Mouse (Mus musculus) left cerebral cortex, adult 8-10 months (tissue): ENCODE results near the gene Fam168a. TPM values are rescaled to one million over a fixed set of nuclear protein-coding genes. Genes with fewer than 3 reads are reported as not detected.
"Not testable (repeated sequence)": the region's sequence is repeated elsewhere in the genome, so short reads cannot be mapped to it uniquely, and the experiment has no call there.

Source experiments
- DNase-seq, 2 experiments: peaks; one replicate each; pipeline ENCODE4 v3.0.0; 2022; ENCODE audit warnings: low spot score in 2 of 2
- total RNA-seq, 4 experiments: library from RNA; stranded (reverse); gene quantifications; 2 replicates each; pipeline ENCODE4 v1.2.4; 2022

The Fam168a gene
- total RNA-seq, 4 experiments from 2014 or later = 212 to 237 (median 224) TPM

DNA sequence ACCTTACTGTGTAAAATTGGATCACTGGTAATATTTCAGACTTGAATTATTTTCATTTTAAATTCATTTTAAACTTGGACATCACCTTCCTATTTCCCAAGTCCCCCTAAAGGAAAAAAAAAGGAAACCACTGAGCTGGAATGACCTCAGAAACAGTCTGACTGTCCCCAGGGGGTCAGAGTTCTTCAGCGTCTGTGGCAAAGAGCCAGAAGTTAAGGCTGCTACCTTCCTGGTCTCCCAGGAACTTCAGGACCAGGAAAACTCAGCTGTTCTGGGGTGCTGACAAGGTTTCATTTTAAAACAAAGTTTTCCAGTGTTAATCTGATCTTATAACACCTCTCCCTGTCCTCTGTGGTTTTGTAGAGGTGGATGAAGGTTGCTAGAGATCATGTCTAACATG lies 131.3 kb downstream of the Fam168a start:
- no peak for DNase-seq

DNA sequence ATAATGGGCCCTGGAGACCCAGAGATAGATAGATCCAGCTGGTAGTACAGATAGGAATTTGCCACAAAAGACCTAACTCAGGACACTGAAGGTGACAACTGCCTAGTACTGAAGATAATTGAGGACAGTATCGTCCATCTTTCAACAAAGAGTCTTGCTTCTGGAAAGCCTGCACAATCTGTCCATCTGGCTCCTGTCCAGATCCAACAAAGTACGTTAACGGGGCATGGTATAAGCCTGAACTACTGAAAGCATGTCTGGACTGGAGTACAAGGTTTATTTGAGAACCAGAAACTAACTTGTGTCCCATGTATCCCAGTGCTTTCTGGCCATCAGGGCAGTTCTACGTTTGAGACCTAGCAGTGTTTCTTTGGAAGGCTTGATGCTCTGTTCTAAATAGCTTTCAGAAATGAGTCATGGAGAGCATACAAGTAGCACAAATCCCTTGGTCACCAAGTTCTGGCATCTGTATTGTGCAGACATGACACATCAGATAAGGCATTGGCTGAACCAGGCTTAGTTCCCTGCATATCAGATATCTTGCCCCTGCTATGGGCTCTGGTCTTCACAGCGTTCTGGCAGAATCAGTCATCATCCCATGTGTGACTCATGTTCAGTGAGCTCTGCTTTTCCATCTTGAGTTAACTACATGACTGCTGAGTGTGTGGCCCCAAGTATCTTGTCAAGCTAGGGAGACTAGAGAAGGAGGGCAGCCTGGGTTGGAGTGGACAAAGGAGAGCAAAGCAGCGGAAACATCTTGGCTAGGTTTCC lies 133.4 kb downstream of the Fam168a start:
- DNase-seq = peak in 1 of 2 experiments; percentile 15

DNA sequence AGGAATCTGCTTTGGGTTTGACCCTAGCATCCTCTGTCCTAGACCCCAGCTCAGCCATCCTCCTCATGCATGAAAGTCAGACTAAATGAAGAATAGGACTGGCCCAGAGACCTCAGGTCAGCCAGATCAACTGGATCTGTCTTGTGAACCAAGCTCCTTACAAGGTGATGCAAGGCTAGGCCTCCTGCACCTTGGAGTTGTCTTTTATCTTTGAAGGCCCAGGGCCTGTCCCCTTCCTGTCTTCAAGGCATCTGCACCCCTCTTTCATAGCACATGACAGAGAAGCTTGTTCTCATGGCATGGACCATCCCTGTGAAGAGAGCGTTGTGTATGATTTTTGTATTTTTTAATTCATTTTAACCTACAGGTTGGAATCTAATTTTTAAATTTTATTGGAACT lies 134.5 kb downstream of the Fam168a start:
- DNase-seq = no peak

DNA sequence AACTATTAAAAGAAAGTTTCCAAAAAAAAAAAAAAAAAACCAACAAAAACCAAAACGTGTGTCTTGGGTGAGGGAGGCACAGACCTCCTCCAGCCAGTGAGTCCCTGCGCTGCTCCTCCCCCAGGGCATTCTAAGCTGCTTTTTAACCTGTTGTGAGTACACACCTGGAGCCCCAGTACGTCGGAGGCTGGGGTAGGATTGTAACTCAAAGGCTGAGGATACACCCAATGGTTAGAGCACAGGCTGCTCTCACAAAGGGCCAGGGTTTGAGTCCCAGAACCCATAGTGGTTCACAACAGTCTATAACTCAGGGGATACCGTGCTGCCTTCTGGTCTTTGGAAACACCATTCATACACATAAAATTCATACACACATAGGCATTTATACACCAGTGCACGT lies 135.2 kb downstream of the Fam168a start:
- DNase-seq = no peak

DNA sequence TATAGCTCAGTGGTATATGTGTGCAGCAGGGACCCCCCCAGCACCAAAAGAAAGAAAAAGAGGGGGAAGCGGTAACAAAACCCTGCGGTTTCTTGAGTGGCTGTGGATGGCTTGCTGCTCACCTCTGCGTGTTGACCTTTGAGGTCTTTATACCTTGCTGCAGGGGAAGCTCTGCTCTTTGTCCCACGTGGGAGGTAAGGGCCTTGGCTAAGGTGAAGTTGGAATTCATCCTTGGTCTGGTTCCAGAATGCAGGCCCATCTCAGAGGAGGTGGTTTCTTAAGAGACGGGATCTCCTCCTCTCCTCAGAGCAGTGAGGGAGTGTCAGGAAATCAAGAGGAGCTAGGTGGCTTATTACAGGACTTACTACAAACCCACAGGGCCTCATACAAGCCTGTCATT lies 135.7 kb downstream of the Fam168a start:
- DNase-seq = no peak

- DNase-seq = no peak
Measured at GRCm38 (mm10) chr7:100843866-100844265, 137.4 kb downstream of the Fam168a start.

DNA sequence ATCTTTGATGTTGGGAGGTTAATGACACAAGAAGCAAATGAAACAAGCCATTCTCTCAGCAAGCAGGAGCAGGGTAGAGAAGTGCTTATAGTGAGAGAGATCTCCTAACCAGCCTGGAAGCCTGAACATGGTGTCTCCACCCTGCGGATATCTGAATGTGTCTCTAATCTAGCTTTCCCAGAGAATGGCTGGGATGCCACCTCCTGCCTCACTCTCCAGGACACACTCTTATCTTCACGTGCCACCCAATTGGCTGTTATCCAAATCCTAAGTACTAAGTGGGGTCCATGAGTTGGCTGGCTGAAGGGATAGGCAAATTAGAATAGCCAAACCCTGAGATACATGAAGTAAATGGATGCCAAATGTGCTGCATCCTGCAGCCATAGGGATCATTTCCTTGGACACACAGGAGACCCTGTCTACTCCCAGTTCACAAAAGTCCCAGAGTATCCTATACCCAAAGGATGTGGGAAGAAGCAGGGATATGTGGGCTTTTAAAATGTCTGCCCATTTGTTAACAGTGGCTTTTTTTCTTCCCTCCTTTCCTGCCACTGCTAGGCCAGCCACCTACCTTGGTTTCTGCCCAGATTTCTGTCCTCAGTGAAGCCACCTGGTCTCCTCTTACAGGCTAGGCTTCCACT lies 138.1 kb downstream of the Fam168a start:
- DNase-seq = no peak

DNA sequence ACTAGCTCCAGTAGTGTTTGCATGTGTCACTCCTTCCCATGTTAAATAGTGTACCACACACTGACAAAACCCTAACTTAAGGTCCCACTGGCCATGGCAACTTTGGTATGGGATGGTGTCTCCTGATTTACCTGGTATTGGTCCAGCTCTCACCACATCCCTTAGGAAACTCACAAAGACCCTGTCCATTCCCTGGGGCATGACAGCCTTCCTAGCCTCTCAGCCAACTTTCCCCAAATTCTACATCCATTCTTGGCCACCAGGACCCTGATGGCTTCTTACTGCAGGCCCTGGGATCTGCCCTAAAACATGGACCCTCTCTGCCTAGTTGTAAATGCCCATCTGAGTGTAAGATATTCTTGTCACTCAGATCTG lies 138.6 kb downstream of the Fam168a start:
- DNase-seq = no peak

DNA sequence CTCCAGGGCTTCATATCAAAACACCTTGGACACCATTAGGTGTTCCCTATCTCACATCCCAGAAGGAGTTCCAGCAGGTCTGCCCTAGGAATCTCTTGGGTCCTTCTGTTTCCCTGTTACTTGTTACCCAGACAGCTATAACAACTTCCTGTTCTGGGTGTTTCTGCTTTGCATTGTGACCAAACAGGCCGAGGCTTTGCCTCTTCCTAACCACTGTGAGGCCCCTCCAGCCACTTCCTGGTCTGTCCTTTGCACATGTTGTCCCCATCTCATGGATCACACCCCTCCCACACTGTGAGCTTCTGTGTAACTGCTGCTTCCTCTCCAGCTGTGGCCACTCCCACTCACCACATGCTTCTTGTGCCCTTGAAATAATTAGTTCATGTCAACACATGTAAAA lies 139.0 kb downstream of the Fam168a start:
- peak in 1 of 2 experiments; percentile 56 for DNase-seq

DNA sequence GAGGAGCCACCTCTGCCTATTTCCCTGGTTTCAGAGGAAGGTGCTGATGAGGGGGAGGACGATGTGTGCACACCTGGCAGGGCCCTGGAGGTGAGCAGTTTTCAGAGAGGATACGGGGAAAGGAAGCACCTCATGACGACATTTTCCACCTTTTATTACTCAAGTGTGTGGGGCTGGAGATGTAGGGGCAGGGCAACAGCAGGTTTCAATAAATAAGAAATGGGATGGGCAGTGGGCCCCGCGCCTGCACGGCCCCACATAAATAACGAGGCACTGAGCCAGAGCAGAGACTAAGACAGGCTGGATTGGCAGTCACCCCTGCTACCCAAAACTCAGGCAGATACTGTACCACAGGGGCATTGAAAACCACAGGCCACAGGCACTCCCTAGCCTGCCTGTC lies 139.6 kb downstream of the Fam168a start:
- DNase-seq = not testable (repeated sequence)

DNA sequence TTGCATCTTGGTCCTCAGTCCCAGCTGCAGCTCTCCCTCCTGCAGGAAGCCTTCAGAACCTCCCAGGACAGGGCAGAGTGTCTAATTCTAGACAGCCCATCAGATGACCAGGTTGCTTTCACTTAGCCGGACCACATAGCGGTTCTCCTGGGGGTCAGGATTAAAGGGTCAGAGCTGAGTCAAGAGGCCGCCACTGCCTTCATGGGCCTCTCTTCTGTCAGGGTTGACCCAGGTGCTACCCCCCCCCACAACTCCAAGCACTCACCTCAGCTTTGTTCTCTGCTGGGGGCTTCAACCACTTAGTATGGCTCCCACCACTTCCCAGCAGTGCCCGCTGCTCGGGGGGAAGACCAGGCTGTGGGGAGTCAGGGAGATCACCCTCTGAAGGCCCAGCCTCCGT lies 140.7 kb downstream of the Fam168a start:
- DNase-seq = no peak

GRCm38 (mm10) chr7:100848744-100849143 lies 142.3 kb downstream of the Fam168a start:
- peak; percentile 69 to 77 for DNase-seq

DNA sequence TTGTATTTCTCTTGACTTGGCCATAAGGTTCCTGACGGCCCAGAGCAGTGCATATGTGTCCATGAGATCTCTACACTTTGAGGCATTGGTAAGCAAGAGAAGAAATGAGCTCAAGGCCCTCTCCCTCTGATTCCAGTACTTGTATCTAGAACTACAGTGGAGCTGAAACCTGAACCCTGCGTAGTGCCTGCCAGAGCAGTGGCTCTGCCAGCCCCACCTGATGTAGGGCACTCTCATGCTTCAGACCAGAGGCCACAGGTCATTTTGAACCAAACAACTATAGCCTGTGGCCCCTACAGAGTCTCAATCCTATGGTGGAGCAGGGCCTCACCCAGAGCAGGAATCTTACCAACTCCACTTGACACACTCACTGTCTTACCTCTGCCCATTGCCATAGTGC lies 143.1 kb downstream of the Fam168a start:
- DNase-seq = no peak

DNA sequence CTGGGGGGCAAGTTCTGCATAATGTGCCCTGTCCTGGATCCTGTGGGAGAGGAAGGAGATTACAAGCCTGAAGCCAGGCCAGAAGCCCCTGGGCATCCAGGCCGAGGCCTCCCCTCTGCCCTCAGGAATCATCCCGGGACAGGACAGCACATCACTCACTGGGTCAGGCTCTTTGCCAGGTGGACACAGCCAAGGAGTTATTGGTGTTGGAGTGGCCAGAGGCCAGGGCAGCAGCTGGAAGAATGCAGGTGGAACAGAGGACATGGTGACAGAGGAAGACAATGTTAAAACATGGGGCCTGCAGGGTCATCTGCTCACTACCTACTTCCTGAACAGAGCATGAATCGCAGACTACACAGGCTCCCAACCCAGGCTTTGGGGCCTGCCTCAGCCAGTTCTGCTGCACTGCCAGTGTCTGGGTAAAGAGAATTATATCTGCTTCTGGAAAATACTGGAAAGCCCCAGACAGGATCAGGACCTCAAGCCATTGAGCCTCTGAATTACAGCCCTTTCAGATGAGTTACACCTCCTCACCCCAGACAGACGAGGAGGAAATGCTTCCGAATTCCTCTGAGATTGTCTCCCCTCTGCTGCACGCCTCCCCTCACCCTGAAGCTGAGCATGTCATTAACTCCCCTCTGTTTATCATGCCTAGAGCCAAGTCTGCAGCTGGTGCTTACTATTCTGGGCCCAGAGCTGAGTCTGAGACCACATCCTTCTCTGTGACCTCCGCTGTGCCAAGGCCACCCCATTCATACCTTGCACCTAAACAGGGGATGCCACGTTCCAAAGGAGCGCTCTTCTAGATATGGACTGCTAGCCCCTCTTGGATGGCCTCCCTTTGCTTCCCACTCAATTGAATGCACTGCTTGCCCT lies 145.3 kb downstream of the Fam168a start:
- no peak for DNase-seq

DNA sequence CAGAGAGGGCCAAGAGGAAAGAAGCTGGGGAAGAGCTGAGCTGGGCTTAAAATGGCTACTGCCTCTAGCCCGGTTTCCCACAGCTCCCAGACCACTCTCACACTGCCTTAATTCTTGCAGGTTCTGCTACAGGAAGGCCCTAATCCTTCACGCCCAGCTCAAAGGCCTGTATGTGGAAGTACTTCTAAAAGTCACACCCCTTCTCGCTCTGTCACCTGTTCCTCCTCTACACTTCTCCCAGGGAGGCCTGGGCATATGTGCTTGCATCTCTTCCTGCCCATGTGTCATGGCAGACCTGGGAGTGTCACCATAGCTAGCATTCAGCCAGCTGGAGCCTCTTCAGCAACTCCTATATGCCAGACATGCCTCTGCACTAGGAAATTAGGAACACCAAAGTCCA lies 147.0 kb downstream of the Fam168a start:
- no peak for DNase-seq

DNA sequence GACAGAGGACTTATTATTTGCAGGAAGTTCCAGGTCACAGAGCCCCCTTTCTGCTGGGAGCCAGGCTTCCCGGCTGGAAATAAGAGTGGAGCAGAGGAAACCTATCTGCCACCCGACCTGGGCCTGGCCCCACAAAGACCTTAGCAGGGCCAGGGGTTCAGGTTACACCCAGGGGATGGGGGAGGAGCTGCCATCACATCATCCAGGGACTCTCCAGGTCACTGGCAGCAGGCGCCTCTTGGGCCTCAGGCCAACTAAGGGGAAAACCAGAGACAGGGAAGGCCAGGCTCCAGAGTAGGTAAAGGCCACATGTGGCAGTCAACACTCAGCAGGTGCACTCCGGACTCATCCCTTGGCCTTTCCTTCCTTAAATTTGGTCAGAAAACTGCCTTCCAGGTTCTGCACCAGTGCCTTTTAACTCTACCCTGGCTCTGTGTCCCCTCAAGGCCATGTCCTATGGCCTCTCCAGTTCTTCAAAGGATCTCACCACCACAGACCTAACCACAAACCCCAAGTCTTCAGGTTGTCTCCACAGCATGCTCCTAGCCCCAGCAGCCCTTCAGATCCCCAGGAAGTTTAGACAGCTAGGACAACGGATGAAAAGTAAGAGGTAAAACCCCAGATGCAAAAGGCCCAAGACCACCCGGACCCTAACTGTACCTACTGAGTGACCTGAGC lies 147.8 kb downstream of the Fam168a start:
- DNase-seq = no peak

GRCm38 (mm10) chr7:100854861-100855260 lies 148.4 kb downstream of the Fam168a start:
- no peak for DNase-seq

GRCm38 (mm10) chr7:100855300-100855699 lies 148.9 kb downstream of the Fam168a start:
- DNase-seq = no peak

GRCm38 (mm10) chr7:100855795-100856573 lies 149.5 kb downstream of the Fam168a start:
- no peak for DNase-seq

DNA sequence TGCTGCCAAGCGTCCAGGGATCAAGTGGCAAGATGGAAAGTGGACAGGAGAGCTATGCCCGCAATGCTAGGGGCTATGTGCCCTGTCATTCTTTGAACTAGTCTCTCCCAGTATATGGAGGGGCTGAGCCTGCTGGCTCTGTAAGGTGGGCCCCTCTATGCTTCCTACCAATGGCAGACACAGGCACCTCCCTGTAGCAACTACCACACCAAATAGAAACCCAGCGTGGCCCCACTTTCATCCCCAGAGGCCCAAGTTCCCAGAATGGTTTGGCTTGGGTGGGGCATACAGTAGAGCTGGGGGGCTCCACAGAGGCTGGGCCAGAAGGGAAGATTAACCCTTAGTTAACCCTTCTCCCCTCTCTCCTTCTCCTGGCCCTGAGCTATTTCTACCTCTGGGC lies 154.0 kb downstream of the Fam168a start:
- no peak for DNase-seq

DNA sequence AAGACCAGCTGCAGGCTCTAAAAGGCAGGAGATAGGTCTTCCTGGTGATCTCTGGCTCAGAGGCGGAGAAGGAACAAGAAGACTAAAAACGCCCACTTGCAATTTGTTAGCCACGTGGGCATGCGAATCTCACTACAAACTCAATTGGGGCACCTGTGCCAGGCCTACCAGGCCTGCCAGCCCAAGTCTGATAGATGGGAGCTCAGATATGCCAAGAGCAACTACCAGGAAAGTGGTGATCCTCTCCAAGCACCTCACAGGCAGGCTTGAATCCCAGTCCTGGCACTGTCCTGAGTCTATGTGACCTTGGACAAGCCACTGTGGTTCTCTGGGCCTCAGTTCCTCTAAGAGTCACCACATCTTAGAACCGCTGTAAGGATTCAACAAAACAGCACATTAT lies 154.8 kb downstream of the Fam168a start:
- DNase-seq = no peak
